Mouse (Mus musculus) cerebellum, postnatal 36 days (tissue): ENCODE measurements around the gene Dnajc6.

Source experiments
- DNase-seq, 2 experiments: peaks; one replicate each; pipeline ENCODE4 v3.0.0; 2021 to 2022; ENCODE audit warnings: mixed read lengths in 2 of 2

Gene Dnajc6

GRCm38 (mm10) chr4:101496534-101497237 lies at the start of gene Dnajc6:
Dnajc6 (plus strand) TSS chr4:101496648.
- peak in 1 of 2 experiments; percentile 51 for DNase-seq

- no peak for DNase-seq
Measured at GRCm38 (mm10) chr4:101448701-101449100, 47.7 kb upstream of the Dnajc6 start.

GRCm38 (mm10) chr4:101449344-101449743 lies 47.1 kb upstream of the Dnajc6 start:
- DNase-seq: no peak

- peak; percentile 93 to 98 for DNase-seq
Measured at GRCm38 (mm10) chr4:101450150-101450780, 46.2 kb upstream of the Dnajc6 start.

- no peak for DNase-seq
Measured at GRCm38 (mm10) chr4:101451089-101451488, 45.4 kb upstream of the Dnajc6 start.

- no peak for DNase-seq
Measured at GRCm38 (mm10) chr4:101452829-101453228, 43.6 kb upstream of the Dnajc6 start.

- peak in 1 of 2 experiments; percentile 48 for DNase-seq
Measured at GRCm38 (mm10) chr4:101457176-101457575, 39.3 kb upstream of the Dnajc6 start.

GRCm38 (mm10) chr4:101458341-101458740 lies 38.1 kb upstream of the Dnajc6 start:
- DNase-seq: peak; percentile 74 to 85

GRCm38 (mm10) chr4:101459358-101459757 lies 37.1 kb upstream of the Dnajc6 start:
- no peak for DNase-seq

- no peak for DNase-seq
Measured at GRCm38 (mm10) chr4:101460114-101460513, 36.3 kb upstream of the Dnajc6 start.

- DNase-seq: no peak
Measured at GRCm38 (mm10) chr4:101462065-101462464, 34.4 kb upstream of the Dnajc6 start.

- DNase-seq: no peak
Measured at GRCm38 (mm10) chr4:101466264-101466663, 30.2 kb upstream of the Dnajc6 start.

- DNase-seq: no peak
Measured at GRCm38 (mm10) chr4:101469242-101469641, 27.2 kb upstream of the Dnajc6 start.

- DNase-seq: no peak
Measured at GRCm38 (mm10) chr4:101470543-101470942, 25.9 kb upstream of the Dnajc6 start.

GRCm38 (mm10) chr4:101472767-101473166 lies 23.7 kb upstream of the Dnajc6 start:
- DNase-seq: no peak

- no peak for DNase-seq
Measured at GRCm38 (mm10) chr4:101490320-101490917, 6.0 kb upstream of the Dnajc6 start.

GRCm38 (mm10) chr4:101491704-101492103 lies 4.7 kb upstream of the Dnajc6 start:
- no peak for DNase-seq

GRCm38 (mm10) chr4:101493611-101494197 lies 2.7 kb upstream of the Dnajc6 start:
- no peak for DNase-seq

- DNase-seq: peak in 1 of 2 experiments; percentile 48
Measured at GRCm38 (mm10) chr4:101496188-101496533, 287 bp upstream of the Dnajc6 start.

GRCm38 (mm10) chr4:101497336-101497735 lies 888 bp downstream of the Dnajc6 start:
- DNase-seq: peak; percentile 48 to 57

- DNase-seq: no peak
Measured at GRCm38 (mm10) chr4:101504470-101505007, 8.1 kb downstream of the Dnajc6 start.

- no peak for DNase-seq
Measured at GRCm38 (mm10) chr4:101505966-101506365, 9.5 kb downstream of the Dnajc6 start.

- no peak for DNase-seq
Measured at GRCm38 (mm10) chr4:101506372-101506771, 9.9 kb downstream of the Dnajc6 start.
